Mouse (Mus musculus) left cerebral cortex, postnatal 14 days (tissue): Measurements from ENCODE around the gene Pex16. TPM values are rescaled to one million over a fixed set of nuclear protein-coding genes. Genes with fewer than 3 reads are reported as not detected.

Experiments
- DNase-seq, 2 experiments: peaks; one replicate each; pipeline ENCODE4 v3.0.0; 2021 to 2022; ENCODE audit warnings: low spot score in 2 of 2, mixed read lengths in 1 of 2
- intact Hi-C: fragments of 180-260 bp; cut with DNase I; formaldehyde crosslinking; loops from one replicate; pipeline ENCODE4 v1.15.1; 2025
- total RNA-seq, 2 experiments: library from RNA; stranded (reverse); gene quantifications; 2 replicates each; pipeline ENCODE4 v1.2.3; 2021

Pex16 gene
- total RNA-seq, 2 experiments from 2014 or later: 36.5 to 41.2 TPM

DNA sequence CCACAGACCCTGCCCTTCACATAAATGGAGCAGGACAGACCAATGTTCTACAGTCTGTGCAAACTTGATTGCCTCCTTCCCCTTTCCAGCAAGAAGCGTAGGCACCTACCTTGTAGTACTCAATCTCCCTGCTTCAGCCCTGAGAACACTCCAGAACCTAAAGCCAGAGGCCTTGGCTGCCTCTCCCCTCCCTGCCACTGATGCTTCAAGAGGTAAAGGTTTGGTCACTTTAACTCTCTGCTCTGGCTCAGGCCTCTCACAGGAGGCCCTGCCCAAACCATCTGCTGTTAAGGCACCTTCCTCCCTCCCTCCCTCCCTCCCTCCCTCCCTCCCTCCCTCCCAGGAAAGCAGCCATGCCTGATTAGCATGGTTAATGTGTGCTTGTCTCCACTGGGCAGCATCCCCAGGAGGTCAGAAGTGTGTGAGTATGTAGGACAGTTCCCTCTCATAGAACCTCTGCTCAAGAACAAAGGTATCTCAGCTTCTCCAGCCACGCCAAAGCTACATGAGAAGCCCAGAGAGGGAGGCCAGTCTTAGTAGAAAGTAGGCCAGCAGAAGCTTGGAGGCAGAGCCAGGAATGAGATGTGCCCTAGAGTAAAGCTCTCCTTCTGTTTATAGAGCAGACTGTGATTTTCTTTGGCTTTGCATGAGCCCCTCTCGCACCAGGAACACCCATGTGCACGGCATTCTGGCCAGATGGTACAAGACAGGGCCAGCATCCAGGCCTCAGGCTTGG is 28.3 kb downstream of the Pex16 start:
- intact Hi-C loops: no loop called here
- peak in 1 of 2 experiments; percentile 70 for DNase-seq

DNA sequence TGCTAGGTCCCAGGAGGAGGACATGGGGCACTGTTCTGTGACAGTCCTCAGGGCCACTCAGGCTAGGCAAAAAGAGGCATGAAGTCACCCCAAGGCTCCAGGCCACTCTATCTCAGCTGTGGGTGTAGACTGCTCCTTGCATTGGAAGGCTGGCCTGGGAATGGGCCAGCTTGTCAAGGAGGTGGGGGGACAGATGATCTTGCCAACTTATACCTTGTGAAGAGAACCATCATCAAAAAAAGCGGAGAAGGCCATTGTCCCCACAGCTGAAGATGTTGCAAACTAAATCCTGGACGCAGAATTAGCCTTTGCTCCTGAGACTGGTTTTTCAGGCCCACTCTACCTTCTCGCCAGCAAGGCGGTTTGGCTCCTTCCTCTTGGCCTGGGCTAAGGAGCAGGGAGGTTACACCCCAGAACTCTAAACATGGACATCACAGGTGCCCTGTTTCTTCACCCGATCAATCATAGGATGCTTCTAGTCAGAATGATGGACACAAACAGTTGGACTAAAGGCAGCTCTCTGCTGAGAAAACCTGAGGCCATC is 29.4 kb downstream of the Pex16 start:
- no peak for DNase-seq
- intact Hi-C loops: no loop called here

GRCm38 (mm10) chr2:92404737-92405136 is 30.3 kb downstream of the Pex16 start:
- DNase-seq: no peak
- intact Hi-C loops: no loop called here

GRCm38 (mm10) chr2:92405687-92406086 is 31.2 kb downstream of the Pex16 start:
- DNase-seq: no peak
- intact Hi-C loops: no loop called here

- DNase-seq: no peak
- intact Hi-C loops: no loop called here
Measured at GRCm38 (mm10) chr2:92408309-92409045, 34.0 kb downstream of the Pex16 start.

GRCm38 (mm10) chr2:92411705-92412104 is 37.2 kb downstream of the Pex16 start:
- intact Hi-C loops: no loop called here
- no peak for DNase-seq

DNA sequence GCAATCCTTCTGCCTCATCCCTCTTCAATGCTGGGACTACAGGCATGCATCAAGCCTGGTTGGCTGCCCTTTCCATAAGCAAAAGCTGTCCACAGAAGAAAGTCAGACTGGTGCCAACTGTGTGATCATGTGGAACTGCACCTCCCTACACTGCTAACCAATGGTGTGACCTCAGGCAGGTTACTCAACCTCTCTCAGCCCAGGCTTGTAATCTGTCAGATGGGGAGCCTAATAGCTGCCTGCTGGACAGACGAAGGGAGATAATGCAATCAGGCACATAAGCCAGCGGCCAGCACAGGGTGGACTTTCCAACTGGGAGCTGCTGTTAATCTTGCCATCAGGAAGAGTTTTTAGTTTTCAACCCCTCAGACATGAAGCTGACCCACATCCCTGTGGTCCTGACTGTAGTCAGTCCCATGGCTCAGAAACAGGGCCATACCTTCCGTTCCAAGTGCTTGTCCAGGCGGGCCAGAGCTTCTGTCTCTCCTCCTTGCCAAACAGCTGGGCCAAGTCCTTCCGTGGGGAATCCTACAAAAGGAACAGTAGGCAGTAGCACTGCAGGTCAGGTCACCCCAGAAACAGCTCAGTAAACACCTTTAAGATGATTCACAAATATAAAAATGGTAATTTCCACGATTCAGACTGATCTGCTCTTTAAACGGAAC is 47.4 kb downstream of the Pex16 start:
- DNase-seq: no peak
- intact Hi-C loops: no loop called here

DNA sequence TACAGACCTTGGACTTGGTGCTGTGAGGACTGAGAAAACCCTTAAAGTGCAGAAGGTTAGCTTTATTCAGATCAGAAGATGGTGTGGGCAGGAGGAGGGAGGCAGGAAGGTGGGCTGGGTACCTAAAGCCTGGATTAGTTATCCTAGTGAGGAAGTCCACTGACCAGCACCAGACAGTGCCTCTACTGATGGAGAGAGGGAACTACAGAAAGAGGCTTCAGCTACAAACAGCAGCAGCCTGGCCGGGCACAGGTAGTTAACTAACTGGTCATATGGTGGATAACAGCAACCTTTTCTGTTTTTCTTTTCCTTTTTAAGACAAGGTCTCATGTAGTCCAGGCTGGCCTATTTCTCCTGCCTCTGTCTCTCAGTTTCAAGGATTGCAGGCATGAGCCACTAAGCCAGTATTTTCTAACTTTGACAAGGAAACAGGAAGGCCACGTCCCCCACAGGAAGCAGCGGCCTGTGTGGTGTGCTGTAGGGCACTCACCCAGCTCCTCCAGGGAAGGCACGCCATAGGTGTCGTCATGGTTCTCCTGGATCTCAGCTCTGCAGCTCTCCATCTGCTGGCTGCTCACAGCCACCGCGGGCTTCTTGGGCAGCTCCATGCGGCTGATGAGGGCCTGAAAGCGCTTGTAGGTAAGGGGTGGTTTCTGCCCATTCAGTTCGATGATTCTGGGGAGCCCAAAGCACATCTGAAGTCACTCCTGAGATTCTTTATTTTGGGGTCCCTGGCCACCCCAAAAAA is 48.1 kb downstream of the Pex16 start:
- no peak for DNase-seq
- intact Hi-C loops: no loop called here

- intact Hi-C loops: no loop called here
- DNase-seq: no peak
Measured at GRCm38 (mm10) chr2:92423156-92423555, 48.7 kb downstream of the Pex16 start.

DNA sequence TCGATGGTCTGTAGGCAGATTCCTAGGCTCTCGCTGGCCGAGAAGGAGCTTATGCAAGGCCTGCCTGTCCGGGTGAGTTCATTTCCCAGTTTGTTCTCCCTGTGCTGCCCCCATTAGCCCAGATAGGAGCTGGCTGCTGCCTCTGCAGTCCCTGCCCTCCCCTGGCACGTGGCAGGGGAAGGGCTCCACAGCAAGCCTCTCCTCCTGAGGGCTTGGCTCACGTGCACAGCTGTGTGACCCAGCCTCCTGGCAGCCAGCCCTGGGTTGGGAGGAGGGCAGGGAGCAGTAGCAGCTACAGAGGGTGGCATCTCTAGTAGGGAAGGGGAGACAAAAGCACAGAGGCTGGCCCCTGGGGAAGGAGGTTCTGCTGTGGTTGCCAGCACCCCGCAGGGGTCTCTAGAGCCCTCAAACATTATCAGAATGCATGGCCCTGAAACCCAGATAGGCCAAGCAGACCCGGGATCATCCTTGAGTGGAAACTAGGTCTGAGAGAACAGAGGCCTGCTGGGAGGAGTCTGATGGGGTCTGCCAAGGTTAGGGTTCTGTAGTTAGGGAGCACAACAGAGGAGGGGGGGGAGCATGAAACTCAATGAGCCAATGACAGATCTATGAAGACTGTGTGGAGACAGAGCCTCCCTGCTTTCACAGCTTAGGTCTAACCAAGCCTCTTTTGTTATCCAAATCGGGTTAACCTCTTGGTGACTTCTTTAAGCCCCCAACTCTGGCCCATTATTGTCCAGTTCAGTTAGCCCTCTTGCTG is 49.4 kb downstream of the Pex16 start:
- intact Hi-C loops: no loop called here
- DNase-seq: peak; percentile 81 to 82

GRCm38 (mm10) chr2:92424462-92425308 is 50.2 kb downstream of the Pex16 start:
- DNase-seq: peak in 1 of 2 experiments; percentile 75
- intact Hi-C loops: no loop called here

GRCm38 (mm10) chr2:92425366-92425765 is 50.9 kb downstream of the Pex16 start:
- intact Hi-C loops: no loop called here

DNA sequence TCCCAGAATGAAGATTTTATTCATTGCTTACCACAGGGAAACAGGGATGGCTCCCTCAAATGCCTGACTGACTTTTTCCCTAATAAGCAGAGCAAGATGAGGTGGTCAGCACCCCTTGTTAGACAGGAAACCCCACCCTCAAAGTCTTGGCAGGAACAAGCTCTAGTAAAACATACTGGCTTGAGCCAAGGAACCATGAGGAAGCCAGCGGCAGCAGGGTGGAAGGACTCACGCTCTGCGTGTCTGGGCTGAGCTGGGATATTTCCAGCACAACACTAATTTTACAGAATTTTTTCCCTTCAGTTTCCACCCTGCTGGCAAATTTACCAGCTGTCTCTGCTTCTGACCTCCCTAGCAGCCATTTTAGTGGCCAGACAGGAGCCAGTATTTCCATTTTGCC is 52.0 kb downstream of the Pex16 start:
- DNase-seq: no peak
- intact Hi-C loops: no loop called here

More at GRCm38 (mm10) chr2:92425366-92425765, 50.9 kb downstream of the Pex16 start:
- DNase-seq: no peak

- peak; percentile 83 to 85 for DNase-seq
- intact Hi-C loops: no loop called here
Measured at GRCm38 (mm10) chr2:92427882-92428281, 53.4 kb downstream of the Pex16 start.

GRCm38 (mm10) chr2:92430089-92430488 is 55.6 kb downstream of the Pex16 start:
- no peak for DNase-seq
- intact Hi-C loops: loop anchor here (5.0 to 10.0 kb wide), 3 partner anchors 38 to 245 kb away; no protein-coding TSS in a partner anchor
